Mouse (Mus musculus) testis, adult 2 months (tissue): ENCODE measurements around the gene Dtnb. TPM values are rescaled to one million over a fixed set of nuclear protein-coding genes. Genes with fewer than 3 reads are reported as not detected.

Experiments used
- H3K27ac ChIP-seq: fragments of 200-500 bp; 2 replicates; pipeline ENCODE4 v1.5.1; 2012; ENCODE audit warnings: low read depth, low read length; ENCODE audit not compliant: control insufficient read depth, insufficient read depth
- H3K27me3 ChIP-seq: fragments of 200-500 bp; 2 replicates; pipeline ENCODE4 v1.6.1; 2012; ENCODE audit warnings: mild to moderate bottlenecking, low read length, moderate library complexity; ENCODE audit not compliant: control insufficient read depth, insufficient read depth
- H3K36me3 ChIP-seq: fragments of 200-500 bp; 2 replicates; pipeline ENCODE4 v1.6.1; 2012; ENCODE audit warnings: mild to moderate bottlenecking, low read length; ENCODE audit not compliant: control insufficient read depth, insufficient read depth
- H3K4me1 ChIP-seq: fragments of 200-500 bp; 2 replicates; pipeline ENCODE4 v1.6.1; 2012; ENCODE audit warnings: low read length; ENCODE audit not compliant: control insufficient read depth, insufficient read depth
- H3K4me3 ChIP-seq: fragments of 200-500 bp; 2 replicates; pipeline ENCODE4 v1.5.1; 2012; ENCODE audit warnings: low read depth, mild to moderate bottlenecking, low read length, moderate library complexity, mixed read lengths; ENCODE audit not compliant: control insufficient read depth
- CTCF ChIP-seq: fragments of 200-500 bp; IDR thresholded peaks from 2 replicates; pipeline ENCODE4 v1.5.1; 2012; ENCODE audit warnings: low read depth, mild to moderate bottlenecking, inconsistent platforms, low read length, moderate library complexity; ENCODE audit not compliant: control insufficient read depth, insufficient read depth, insufficient replicate concordance
- POLR2A ChIP-seq: fragments of 200-500 bp; IDR thresholded peaks from 2 replicates; pipeline ENCODE4 v1.6.1; 2012; ENCODE audit warnings: low read depth, mild to moderate bottlenecking, inconsistent platforms, low read length, moderate library complexity; ENCODE audit not compliant: control insufficient read depth
- polyA plus RNA-seq: library from polyadenylated mRNA; depleted of rRNA; stranded (reverse); fragments of >200 nt; gene quantifications from 2 replicates; pipeline ENCODE4 v1.2.3, GENCODE M21; 2012

Gene Dtnb
- polyA plus RNA-seq, 1 experiment, result 146 TPM

DNA sequence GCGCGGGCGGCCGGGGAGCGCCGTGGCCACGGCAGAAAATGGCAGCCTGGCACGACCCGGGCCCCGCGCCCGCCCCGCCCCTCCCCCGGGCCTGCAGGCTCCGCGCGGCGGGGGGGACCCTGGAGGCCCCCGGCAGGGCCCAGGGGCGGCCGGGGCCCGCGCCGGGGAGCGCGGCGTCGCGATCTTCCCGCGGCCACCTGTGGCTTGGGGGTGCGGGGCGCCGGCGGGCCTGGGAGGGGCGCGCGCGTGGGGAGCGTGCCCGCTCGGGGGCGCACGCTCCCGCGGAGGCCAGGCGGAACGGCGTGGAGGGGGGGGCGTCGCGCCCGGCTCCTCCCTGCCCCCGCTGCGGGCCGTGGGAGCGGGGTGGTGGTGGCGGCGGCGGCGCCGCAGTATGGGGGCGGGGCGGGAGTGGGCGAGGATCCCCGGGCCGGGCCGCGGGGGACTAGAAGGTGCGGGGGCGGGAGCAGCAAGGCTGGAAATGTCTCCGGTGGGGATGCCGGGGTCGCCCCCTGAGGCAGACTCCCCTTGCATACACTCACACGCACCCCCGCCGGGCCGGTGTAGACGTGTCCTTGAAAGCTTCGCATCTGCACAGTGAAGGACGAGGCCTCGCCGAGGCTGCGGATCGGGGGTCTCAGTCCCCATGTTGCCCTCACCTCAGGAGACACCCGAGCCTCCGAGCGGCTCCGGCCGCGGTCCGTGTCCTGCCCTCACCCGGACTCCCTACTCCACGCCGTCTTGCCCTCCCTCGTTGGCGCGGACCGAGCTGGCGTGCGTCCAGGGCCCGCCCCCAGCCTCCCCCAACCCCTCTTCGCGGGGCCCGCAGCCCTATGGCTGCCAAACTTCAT lies 235.6 kb downstream of the Dtnb start:
- Histone ChIP-seq H3K4me1 (peaks cover 20% of the 10 kb centered on the region), H3K27ac (peak overlapping the region; percentile 84), H3K36me3 (no peaks in the 10 kb centered on the region), H3K4me3 (peak overlapping the region; percentile 88), H3K27me3 (no peaks in the 10 kb centered on the region; the same call in 1 of the 2 replicates)
- no peak for TF ChIP-seq CTCF
- TF ChIP-seq POLR2A, result no peak

- TF ChIP-seq POLR2A, result no peak
- TF ChIP-seq CTCF, result no peak
- H3K27ac ChIP-seq, result peak overlapping the region; percentile 84
- peaks cover 20% of the 10 kb centered on the region for H3K4me1 ChIP-seq
- no peaks in the 10 kb centered on the region for H3K36me3 ChIP-seq
- no peaks in the 10 kb centered on the region; the same call in 1 of the 2 replicates for H3K27me3 ChIP-seq
- H3K4me3 ChIP-seq, result peak overlapping the region; percentile 88
Measured at GRCm38 (mm10) chr12:3808396-3808981, 236.3 kb downstream of the Dtnb start.

DNA sequence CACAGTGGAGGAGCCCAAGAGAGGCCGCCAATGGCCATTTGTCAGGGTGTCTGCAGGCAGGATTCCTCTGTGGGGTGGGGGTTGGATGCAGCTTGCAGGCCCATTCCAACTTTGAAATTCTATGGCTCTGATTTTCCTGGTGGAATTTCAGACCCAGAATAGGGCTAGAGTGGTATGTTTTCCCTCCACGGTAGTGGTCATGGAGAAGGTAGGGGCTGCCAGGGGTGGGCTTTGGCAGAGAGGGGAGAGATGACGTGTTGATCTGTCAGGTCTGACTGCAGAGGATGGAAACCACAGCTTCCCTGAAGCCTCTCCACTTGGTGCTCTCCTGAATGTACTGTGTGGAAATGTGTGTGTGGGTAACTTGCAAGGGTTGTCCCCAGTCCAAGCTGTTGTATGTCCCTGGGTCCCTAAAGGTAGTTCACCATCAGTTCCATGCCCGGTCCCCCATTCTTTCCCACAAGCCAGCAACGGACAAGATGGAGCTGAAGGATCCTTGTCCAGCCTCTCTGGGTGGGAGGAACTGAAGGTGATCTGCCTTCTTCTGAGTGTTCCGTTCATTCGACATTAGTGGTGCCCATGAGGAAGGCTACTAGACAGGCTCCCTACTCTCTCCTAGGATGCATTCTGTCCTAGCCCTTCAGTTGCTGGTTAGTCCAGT lies 237.5 kb downstream of the Dtnb start:
- H3K36me3 ChIP-seq, result no peaks in the 10 kb centered on the region
- no peak for TF ChIP-seq POLR2A
- TF ChIP-seq CTCF, result no peak
- no peak overlapping the region for H3K4me3 ChIP-seq
- peaks cover 20% of the 10 kb centered on the region for H3K4me1 ChIP-seq
- H3K27ac ChIP-seq, result no peak overlapping the region
- H3K27me3 ChIP-seq, result no peaks in the 10 kb centered on the region; the same call in 1 of the 2 replicates

DNA sequence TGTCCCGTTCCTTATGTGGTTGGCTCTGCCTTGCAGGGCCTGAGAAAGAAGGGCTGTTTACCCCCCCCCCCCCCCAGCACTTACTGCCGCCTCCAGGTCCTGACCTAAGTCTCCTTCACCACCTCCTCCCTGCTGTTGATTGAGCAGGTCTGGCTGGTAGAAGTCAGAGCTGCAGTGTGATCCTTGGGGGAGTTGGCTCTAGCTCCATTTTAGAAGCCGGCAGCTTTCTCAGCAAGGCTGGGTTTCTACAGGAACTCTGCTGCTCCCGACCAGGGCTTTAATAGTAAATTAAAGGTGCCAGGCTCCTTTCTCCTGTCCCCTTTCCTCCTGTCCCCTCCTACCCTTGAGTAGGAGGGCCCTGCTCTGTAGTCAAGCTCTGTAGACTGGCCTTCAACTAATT lies 238.3 kb downstream of the Dtnb start:
- Histone ChIP-seq H3K4me1 (peaks cover 20% of the 10 kb centered on the region), H3K4me3 (no peak overlapping the region), H3K27ac (no peak overlapping the region), H3K27me3 (no peaks in the 10 kb centered on the region; the same call in 1 of the 2 replicates), H3K36me3 (no peaks in the 10 kb centered on the region)
- TF ChIP-seq POLR2A (no peak), CTCF (no peak)

DNA sequence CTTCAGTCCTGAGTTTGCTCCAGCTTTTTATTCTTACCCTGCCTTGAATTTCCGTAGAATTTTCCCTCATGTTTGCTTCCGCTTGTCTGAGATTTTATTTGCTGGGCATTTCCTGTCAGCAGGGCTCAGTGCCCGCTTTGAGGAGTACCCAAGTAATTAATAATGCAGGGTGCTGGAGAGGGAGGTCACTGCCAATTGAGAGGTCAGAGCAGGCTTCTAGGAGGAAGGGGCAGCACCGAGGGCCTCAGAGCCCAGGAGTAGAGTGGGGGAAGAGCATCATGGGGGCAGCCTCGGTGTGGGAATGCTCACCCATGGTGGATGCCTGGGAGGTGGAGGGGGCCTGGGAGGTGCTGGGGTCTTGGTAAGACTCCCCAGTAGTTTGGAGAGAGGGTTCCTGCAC lies 239.4 kb downstream of the Dtnb start:
- no peaks in the 10 kb centered on the region for H3K36me3 ChIP-seq
- no peak overlapping the region for H3K27ac ChIP-seq
- H3K4me1 ChIP-seq, result peaks cover 14% of the 10 kb centered on the region
- H3K27me3 ChIP-seq, result no peaks in the 10 kb centered on the region; the same call in 1 of the 2 replicates
- H3K4me3 ChIP-seq, result no peak overlapping the region
- no peak for TF ChIP-seq CTCF
- no peak for TF ChIP-seq POLR2A

GRCm38 (mm10) chr12:3812251-3812650 lies 240.1 kb downstream of the Dtnb start:
- H3K27ac ChIP-seq, result no peak overlapping the region
- H3K36me3 ChIP-seq, result no peaks in the 10 kb centered on the region
- H3K27me3 ChIP-seq, result no peaks in the 10 kb centered on the region; the same call in 1 of the 2 replicates
- TF ChIP-seq POLR2A (no peak), CTCF (no peak)
- peaks cover 20% of the 10 kb centered on the region for H3K4me1 ChIP-seq
- no peak overlapping the region for H3K4me3 ChIP-seq

GRCm38 (mm10) chr12:3813138-3813537 lies 241.0 kb downstream of the Dtnb start:
- H3K36me3 ChIP-seq, result no peaks in the 10 kb centered on the region
- no peak overlapping the region for H3K4me3 ChIP-seq
- no peak for TF ChIP-seq POLR2A
- no peak for TF ChIP-seq CTCF
- H3K4me1 ChIP-seq, result peaks cover 18% of the 10 kb centered on the region
- no peaks in the 10 kb centered on the region for H3K27me3 ChIP-seq
- no peak overlapping the region for H3K27ac ChIP-seq
